Mouse (Mus musculus) embryo, embryonic 11.5 days (tissue): Measurements from ENCODE around the gene Fez2.

ENCODE experiments used
- DNase-seq: peaks from one replicate; pipeline ENCODE4 v3.0.0-alpha.2; 2012; ENCODE audit warnings: low read depth, low spot score

Fez2 gene

GRCm38 (mm10) chr17:78408386-78408785, 9.6 kb downstream of the Fez2 start:
- DNase-seq: no peak

DNA sequence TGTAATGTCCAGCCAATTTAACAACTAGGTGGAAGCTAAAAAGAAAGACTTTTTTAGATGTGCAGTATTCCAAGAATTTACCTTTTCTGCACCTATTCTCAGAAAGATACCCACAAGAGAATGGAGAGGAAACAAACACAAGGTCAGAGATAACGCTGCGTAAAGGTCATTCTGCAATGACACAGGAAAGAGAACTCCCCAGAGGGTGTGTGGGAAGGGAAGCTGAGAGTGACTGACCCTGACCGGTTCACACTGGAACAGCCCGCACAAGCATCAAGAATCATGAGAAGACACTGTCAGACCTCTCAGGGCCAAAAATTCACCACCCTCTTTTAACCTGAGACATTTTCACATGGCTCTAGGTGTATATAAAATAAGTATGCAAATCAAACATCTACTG, 10.4 kb downstream of the Fez2 start:
- DNase-seq: no peak

GRCm38 (mm10) chr17:78406854-78407253, 11.1 kb downstream of the Fez2 start:
- no peak for DNase-seq

DNA sequence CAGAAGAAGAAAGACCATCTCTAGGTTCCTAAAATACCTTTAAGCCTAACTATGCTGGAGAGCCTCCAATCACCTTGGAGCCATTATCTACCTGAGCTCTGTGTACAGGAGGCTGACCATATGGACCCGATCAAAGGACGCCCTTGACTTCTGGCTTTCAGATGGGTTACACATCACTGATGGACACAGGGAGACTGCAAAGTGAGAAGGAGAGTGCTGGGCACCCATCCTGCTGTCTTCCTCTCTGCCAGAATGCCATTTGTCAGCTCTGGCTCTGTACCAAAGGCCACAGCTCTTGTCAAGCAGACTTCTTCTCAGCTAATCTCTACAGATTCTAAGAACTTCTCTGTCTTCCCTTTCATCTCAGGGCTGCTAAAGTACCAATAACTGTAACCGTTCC, 12.6 kb downstream of the Fez2 start:
- DNase-seq: no peak

DNA sequence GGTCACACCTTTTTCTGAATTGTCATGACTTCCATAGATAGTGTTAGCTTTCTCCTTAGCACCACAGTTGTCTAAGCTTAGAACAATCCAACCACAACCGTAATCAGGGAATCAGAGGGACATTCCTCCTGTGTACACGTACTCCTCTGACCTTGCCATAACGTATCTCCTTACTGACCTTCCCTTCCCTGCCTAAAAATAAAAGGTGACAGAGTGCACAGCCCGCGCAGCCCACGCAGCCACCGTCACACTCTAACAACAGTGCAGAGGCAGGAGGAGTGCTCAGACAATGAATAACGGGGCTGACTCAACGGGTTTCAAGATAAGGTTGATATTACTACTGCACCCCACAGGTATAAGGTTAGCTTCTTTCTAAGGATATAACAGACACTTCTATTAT, 14.1 kb downstream of the Fez2 start:
- DNase-seq: no peak

DNA sequence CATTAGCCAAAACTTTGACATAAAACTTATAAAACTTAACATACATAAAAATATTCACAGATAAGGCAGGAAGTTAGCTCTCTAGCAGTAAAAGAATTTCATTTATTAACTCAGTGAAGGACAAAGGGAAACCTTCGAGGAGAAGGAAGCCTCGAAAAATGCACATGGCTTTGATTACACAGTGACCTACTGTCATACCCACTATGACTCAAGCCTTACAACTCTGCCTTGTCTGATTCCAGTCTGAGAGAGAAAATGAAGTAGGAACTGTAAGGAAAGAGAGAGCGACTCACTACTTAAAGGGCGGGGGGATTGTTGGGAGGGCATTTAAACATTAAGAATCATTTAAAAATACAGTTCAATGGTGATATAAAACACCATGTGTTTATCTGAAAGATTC, 14.7 kb downstream of the Fez2 start:
- no peak for DNase-seq

DNA sequence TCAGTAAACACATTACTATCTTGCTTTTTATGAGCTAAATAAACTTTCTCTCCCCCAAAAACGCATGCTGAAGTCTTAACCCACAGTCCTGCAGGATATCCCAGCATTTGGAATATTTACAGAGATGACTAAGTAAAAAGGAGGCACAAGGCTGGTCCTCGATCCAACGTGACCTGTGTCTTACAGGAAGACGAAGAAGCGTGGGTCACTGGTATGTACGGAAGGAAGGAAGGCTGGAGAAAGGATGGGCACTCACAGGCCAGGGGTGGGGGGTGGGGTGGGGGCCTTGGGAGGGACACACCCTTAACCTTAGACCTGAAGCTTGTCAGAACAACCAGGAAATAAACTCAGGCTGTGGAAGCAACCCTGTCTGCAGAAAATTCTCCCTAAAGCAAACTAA, 15.8 kb downstream of the Fez2 start:
- no peak for DNase-seq

DNA sequence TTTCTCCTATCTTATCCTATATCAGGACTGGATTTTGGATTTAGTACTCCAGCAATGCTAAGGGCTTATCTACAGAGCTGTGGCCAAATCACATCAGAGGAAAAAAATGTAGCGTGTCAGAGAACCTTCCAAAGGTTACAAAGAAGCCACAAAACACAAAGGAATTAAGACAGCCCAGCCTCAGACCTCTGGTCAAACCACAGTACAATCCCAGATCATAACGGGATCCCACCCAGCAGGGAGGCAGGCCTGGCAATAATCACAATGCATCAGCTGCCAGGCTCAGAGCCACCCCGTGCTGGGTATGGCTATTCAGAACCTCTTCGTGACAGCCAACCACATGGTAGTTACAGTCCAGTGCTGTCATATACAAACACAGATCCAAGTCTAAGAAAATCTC, 16.2 kb downstream of the Fez2 start:
- no peak for DNase-seq

GRCm38 (mm10) chr17:78401311-78401710, 16.6 kb downstream of the Fez2 start:
- no peak for DNase-seq

DNA sequence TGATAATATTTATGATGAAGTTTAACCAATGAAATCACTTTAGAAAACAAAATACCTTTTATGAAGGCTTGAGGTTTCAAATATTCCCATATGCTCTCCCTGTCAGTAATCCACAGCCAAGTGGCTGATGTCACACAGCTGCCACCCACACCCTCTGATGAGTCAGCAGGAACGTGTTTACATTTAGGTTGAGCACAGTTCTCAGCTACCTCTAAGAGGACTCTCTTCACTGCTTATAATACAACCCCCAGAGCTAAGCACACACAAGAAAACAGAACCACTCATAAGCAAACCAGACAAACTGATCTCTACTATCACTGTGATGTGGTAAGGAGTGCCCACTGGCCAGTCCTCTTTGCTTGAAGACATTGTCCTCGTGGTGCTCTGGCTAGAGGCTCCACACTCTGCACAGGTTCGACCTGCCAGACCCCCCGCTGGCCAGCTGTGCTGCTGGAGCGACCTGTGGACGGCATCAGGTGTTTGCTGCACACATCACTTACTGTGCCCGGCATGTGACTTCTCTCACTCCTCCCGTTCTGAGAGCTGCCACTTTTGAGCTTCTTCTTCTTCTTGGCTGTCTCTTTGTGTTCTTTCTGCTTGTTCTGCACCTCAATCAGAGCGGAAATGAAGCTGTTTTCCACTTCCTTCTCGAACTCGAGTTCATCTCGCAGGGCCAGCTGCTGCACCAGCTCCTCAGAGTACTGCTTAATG, 17.7 kb downstream of the Fez2 start:
- no peak for DNase-seq

GRCm38 (mm10) chr17:78392401-78393087, 25.4 kb downstream of the Fez2 start:
- no peak for DNase-seq

DNA sequence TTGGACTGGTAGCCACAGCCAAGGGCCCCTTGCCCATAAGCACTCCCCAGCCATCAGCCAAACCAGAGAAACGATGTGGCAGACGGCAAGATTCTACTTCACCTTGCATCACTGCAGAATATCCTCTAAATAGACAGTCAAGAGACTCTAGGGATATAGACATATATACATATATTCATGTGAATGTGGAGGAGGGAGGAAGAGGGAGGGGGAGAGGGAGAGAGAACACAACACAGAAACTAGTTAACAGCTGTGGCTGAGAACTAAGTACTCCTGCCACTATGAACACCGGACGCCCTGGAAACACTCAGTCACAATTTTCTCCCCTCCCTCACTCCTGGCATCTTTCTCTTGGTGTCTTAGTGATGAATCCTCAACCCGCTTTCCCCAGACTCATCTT, 28.4 kb downstream of the Fez2 start:
- DNase-seq: no peak

DNA sequence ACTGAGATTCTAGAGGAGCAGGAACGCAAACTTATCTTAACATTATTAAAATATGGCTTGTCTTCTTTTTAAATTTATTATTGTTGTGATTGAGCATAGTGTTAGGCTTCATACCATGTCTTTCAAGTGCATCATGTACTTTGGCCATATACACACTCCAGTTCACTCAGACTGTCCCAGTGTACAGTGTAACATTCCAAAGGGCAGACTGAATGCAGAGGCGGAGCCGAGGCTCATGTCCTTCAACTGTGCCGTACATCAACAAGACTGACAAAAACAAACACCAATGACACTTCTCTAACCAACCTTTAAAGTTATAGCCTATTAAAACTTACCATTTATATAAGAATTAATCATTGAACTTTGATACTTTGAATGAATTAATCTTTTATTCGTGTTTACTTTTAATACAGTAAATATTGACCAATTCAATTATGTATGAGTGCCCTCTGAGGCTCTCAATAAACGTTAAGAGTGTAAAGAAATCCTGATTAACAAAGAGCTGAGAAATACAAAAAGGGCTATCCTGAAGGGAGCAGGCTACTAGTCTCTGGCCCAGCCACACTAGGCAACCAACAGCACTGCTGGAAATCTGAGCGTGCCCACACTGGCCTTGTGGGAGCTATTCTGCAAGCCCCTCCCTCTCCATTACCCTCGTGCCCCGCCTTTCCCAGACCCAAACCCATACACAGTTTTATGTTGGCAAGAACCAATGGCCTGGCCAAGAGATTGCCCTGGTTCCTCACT, 29.7 kb downstream of the Fez2 start:
- DNase-seq: no peak

DNA sequence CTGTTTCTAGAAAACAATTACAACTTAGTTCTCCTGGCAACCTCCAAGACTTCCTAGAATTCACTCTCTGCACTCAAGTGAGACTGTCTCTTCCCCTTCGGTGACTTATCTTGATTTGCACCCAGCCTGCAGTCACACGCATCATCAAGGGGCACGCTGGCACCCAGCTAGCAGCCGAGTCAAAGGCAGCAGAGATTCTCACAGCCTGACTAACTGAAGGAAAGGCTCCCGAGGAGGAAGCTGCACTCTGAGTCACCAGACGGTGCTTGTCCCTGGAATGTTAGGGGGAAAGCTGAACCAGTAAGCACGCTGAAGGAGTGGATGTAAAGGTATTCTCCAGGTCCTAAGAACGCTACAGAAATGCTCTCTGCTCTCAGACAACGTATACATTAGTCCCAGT, 30.3 kb downstream of the Fez2 start:
- no peak for DNase-seq

GRCm38 (mm10) chr17:78382321-78382720, 35.6 kb downstream of the Fez2 start:
- no peak for DNase-seq

- no peak for DNase-seq
Observed at GRCm38 (mm10) chr17:78379730-78380245, 38.2 kb downstream of the Fez2 start.

DNA sequence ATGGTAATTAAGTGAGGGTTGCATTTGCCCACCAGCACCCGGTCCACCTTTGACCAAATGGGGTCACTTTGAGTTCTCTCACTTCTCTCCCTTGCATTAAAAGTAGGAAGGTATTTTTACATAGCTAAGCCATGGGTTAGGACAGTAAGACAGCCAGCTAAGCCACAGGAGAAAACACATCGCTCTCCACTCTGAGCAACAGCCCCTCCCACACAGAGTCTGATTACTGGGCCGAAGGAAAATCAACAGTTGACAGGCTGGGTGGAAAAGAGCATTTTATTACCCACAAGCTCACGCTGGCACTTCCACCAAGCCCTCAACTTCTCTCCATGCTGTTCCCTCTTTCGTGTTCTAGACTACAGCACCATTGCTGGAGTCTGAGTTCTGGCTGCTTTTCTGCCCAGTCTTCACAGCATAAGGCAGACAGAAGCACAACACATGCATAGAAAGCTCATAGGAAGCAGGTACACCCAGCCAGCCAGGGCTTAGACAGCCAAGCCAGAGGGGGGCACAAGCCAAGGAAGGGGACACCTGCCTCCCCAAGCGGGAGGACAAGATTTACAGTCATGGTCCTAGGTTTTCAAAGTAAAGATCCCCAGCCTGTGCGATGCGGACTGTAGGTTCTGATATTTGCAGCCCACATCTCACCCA, 38.7 kb downstream of the Fez2 start:
- DNase-seq: no peak

- no peak for DNase-seq
Observed at GRCm38 (mm10) chr17:78376587-78376986, 41.4 kb downstream of the Fez2 start.

DNA sequence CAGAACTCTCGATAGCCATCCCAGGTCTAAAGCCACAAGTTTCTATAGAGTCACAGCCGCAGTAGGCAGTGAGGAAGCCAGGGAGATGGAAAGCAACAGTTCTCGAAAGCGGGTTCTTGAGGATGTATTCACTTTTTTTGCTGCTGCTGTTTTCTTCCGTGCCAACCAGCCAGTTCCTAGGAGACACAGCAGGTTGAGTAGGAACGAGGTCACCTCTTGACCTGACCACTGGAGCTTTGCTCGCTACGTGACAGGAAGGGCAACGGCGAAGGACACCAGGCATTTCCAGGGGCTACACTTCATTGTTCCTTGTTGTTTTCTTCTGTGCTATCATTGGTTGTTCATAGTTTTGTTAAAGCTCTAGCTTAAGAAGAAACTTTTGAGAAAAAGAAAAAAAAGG, 43.2 kb downstream of the Fez2 start:
- DNase-seq: no peak

DNA sequence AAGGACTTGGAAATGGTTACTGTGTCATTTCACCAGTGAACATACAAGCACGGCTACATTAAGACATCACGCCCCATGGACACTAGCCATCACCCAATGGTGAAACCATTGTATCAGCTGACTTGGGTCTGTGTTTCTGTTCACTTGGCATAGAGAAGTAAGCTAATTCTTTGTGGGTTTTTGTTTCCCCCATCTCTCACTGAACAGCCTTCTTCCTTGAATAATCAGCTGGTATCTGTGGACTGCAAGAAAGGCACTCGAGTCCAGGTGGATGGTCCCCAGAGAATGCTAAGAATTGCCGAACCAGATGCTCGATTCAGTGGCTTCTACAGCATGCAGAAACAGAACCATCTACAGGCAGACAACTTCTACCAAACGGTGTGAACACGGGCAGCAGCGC, 44.1 kb downstream of the Fez2 start:
- DNase-seq: no peak

GRCm38 (mm10) chr17:78373174-78373573, 44.8 kb downstream of the Fez2 start:
- no peak for DNase-seq

- DNase-seq: no peak
Observed at GRCm38 (mm10) chr17:78370445-78370844, 47.5 kb downstream of the Fez2 start.
